Mouse (Mus musculus) liver, embryonic 14.5 days (tissue): ENCODE measurements around the gene Col1a2. TPM values are rescaled to one million over a fixed set of nuclear protein-coding genes. Genes with fewer than 3 reads are reported as not detected.

Source experiments
- ATAC-seq: fragments of 200-750 bp; cut with Nextera tagmentation; 2 replicates; pipeline ENCODE4 v1.8.0; 2017; ENCODE audit warnings: moderate number of reproducible peaks, mild to moderate bottlenecking, moderate library complexity; ENCODE audit not compliant: insufficient read depth
- DNase-seq, 3 experiments: peaks; one replicate each; pipeline ENCODE4 v3.0.0-alpha.2; 2012 to 2013; ENCODE audit warnings: low read depth in 3 of 3, low spot score in 3 of 3
- H3K27ac ChIP-seq: fragments of 300-500 bp; sonication (generic); 2 replicates; pipeline ENCODE4 v1.5.1; 2014; ENCODE audit warnings: moderate library complexity, mild to moderate bottlenecking, control low read depth, inconsistent platforms
- H3K27me3 ChIP-seq: fragments of 300-500 bp; sonication (generic); 2 replicates; pipeline ENCODE4 v1.6.1; 2014; ENCODE audit warnings: mild to moderate bottlenecking, low read length, moderate library complexity; ENCODE audit not compliant: control insufficient read depth, insufficient read depth
- H3K36me3 ChIP-seq: fragments of 300-500 bp; sonication (generic); replicated peaks from 2 replicates; pipeline ENCODE4 v1.6.1; 2014; ENCODE audit warnings: low read depth; ENCODE audit not compliant: control insufficient read depth, insufficient read depth
- H3K4me1 ChIP-seq, 2 experiments: fragments of 200-500 bp in 1 of 2; fragments of 300-500 bp in 1 of 2; sonication (generic) in 1 of 2; replicated peaks; 2 replicates each; pipeline ENCODE4 v1.6.1; 2012 to 2014; ENCODE audit warnings: antibody characterized with exemption in 1 of 2, inconsistent platforms in 1 of 2, low read length in 1 of 2; ENCODE audit not compliant: control insufficient read depth in 2 of 2, insufficient read depth in 2 of 2
- H3K4me2 ChIP-seq: fragments of 300-500 bp; sonication (generic); 2 replicates; pipeline ENCODE4 v1.6.1; 2014; ENCODE audit warnings: low read depth, mild to moderate bottlenecking, control low read depth, moderate library complexity
- H3K4me3 ChIP-seq, 2 experiments: fragments of 200-500 bp in 1 of 2; fragments of 300-500 bp in 1 of 2; sonication (generic) in 1 of 2; 2 replicates each; pipeline ENCODE4 v1.5.1; 2012 to 2014; ENCODE audit warnings: low read depth in 2 of 2, low read length in 2 of 2, mild to moderate bottlenecking in 2 of 2, control low read depth in 1 of 2, inconsistent platforms in 1 of 2, moderate library complexity in 1 of 2; ENCODE audit not compliant: insufficient read depth in 1 of 2
- H3K9ac ChIP-seq: fragments of 300-500 bp; sonication (generic); replicated peaks from 2 replicates; pipeline ENCODE4 v1.6.1; 2014; ENCODE audit warnings: mild to moderate bottlenecking, control low read depth, moderate library complexity
- H3K9me3 ChIP-seq: fragments of 300-500 bp; sonication (generic); 2 replicates; pipeline ENCODE4 v1.6.1; 2016; ENCODE audit warnings: low read length, mixed read lengths; ENCODE audit not compliant: control insufficient read depth
- CTCF ChIP-seq: IDR thresholded peaks from 2 replicates; pipeline ENCODE4 v1.5.1; 2016; ENCODE audit warnings: antibody characterized with exemption, low read depth, control low read depth
- EP300 ChIP-seq: IDR thresholded peaks from 2 replicates; pipeline ENCODE4 v1.6.1; 2016; ENCODE audit warnings: antibody characterized with exemption, low read depth
- WGBS: fragments of 180-500 bp; shearing (Covaris S2); extraction: QIAGEN DNeasy Blood & Tissue Kit; methylation state at CpG from one replicate; pipeline ENCODE4 v1.1.7; 2014; ENCODE audit not compliant: insufficient replicate concordance; 5-methylcytosine and 5-hydroxymethylcytosine counted together
- polyA plus RNA-seq, 2 experiments: library from polyadenylated mRNA; depleted of rRNA in 1 of 2; stranded (reverse) in 1 of 2; unstranded in 1 of 2; fragments of >200 nt; fragmentation: Nextera tagmentation in 1 of 2; extraction: Ambion mirVana in 1 of 2; gene quantifications; 2 replicates each; pipeline versions ENCODE4 v1.2.1 to v1.2.3; 2012 to 2014

Col1a2 gene
- polyA plus RNA-seq, 2 experiments: 16.2 to 22.8 TPM

GRCm38 (mm10) chr6:4588722-4589121 lies 84.1 kb downstream of the Col1a2 start:
- Histone ChIP-seq H3K4me1 (no peaks in the 10 kb centered on the region), H3K27ac (no peak overlapping the region), H3K4me3 (no peak overlapping the region), H3K9me3 (no peaks in the 10 kb centered on the region), H3K27me3 (no peaks in the 10 kb centered on the region), H3K4me2 (no peak overlapping the region), H3K9ac (no peak overlapping the region), H3K36me3 (no peaks in the 10 kb centered on the region)
- DNase-seq (no peak), ATAC-seq (no peak)
- TF ChIP-seq EP300: no peak
- TF ChIP-seq CTCF: no peak
- 75% methylated on average over 3 of the region's 3 CpGs for WGBS

DNA sequence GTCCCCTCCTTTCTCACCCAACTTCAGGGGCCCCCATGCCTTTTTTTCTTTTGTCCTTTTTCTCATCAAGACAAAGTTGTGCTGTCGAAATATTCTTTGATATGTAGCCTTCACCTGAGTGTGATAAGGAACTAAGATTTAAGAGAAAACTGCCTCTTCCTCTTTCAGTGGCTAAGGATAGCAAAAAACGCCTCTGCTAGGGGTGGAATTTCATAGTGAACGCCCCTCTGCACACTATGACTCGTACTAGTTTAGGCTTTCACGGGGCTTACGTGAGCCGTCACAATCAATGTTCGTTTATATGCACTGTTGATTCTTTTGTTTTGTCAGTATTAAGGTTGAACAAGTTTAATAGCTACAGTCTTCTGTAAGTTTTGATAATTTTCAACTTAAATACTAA lies 85.5 kb downstream of the Col1a2 start:
- Histone ChIP-seq H3K4me1 (no peaks in the 10 kb centered on the region), H3K9ac (no peak overlapping the region), H3K4me2 (no peak overlapping the region), H3K9me3 (no peaks in the 10 kb centered on the region), H3K27me3 (no peaks in the 10 kb centered on the region), H3K27ac (no peak overlapping the region), H3K36me3 (no peaks in the 10 kb centered on the region), H3K4me3 (no peak overlapping the region)
- DNase-seq (no peak), ATAC-seq (no peak)
- TF ChIP-seq EP300 (no peak), CTCF (no peak)
- 45% methylated on average over 8 of the region's 8 CpGs for WGBS

Other genes starting within 250 kb of the Col1a2 start
- gene Casd1, start 96.0 kb downstream of the Col1a2 start, polyA plus RNA-seq (2012; rRNA removed): 6.6 and 7.7 TPM in 2 replicates
- 7.5 and 8.0 TPM in 2 replicates for gene Casd1, start 96.0 kb downstream of the Col1a2 start, polyA plus RNA-seq (2014; fragmentation: Nextera tagmentation; extraction: Ambion mirVana)
- gene Sgce, start 242.4 kb downstream of the Col1a2 start, polyA plus RNA-seq (2012; rRNA removed): 8.2 and 8.9 TPM in 2 replicates
- 13.9 and 14.2 TPM in 2 replicates for gene Sgce, start 242.4 kb downstream of the Col1a2 start, polyA plus RNA-seq (2014; fragmentation: Nextera tagmentation; extraction: Ambion mirVana)
- 12.9 and 13.0 TPM in 2 replicates for gene Peg10, start 242.5 kb downstream of the Col1a2 start, polyA plus RNA-seq (2012; rRNA removed)
- 3.0 and 3.1 TPM in 2 replicates for gene Peg10, start 242.5 kb downstream of the Col1a2 start, polyA plus RNA-seq (2014; fragmentation: Nextera tagmentation; extraction: Ambion mirVana)